8 mouse cellular contexts compared by ENCODE assay signal in genomic region chr1:187448173-187448572, GRCm38 (mm10).
DNase-seq lines count a peak whose midpoint lies in the region; ATAC-seq and TF ChIP-seq lines count a peak whose summit lies in the region.

No protein-coding gene starts in this region.

- H3K9me3 ChIP-seq in hindbrain, embryonic 10.5 days = no peaks in the 10 kb centered on the region
- no peaks in the 10 kb centered on the region for H3K9me3 ChIP-seq in hindbrain, embryonic 12.5 days (replicated peaks)
- no peaks in the 10 kb centered on the region for H3K9me3 ChIP-seq in intestine, postnatal 0 days (ENCODE audit: control insufficient read depth)
- no peaks in the 10 kb centered on the region for H3K9me3 ChIP-seq in midbrain, embryonic 12.5 days
- no peaks in the 10 kb centered on the region for H3K9me3 ChIP-seq in stomach, embryonic 15.5 days

- H3K36me3 ChIP-seq in hindbrain, embryonic 10.5 days = no peaks in the 10 kb centered on the region
- no peaks in the 10 kb centered on the region for H3K36me3 ChIP-seq in hindbrain, embryonic 12.5 days
- no peaks in the 10 kb centered on the region for H3K36me3 ChIP-seq in intestine, postnatal 0 days (ENCODE audit: control insufficient read depth, insufficient read depth)
- no peaks in the 10 kb centered on the region for H3K36me3 ChIP-seq in midbrain, embryonic 12.5 days
- H3K36me3 ChIP-seq in stomach, embryonic 15.5 days = no peaks in the 10 kb centered on the region

- ATAC-seq in hindbrain, embryonic 12.5 days (ENCODE audit: low FRiP score) = no peak
- ATAC-seq in intestine, postnatal 0 days = no peak
- peak; percentile 65; the same call in 1 of the 2 replicates for ATAC-seq in midbrain, embryonic 12.5 days (ENCODE audit: low FRiP score, low read depth)
- no peak for ATAC-seq in stomach, embryonic 15.5 days (ENCODE audit: insufficient read depth, low FRiP score, low read depth)

- WGBS in hindbrain, embryonic 10.5 days = 18% methylated on average over 6 of the region's 6 CpGs
- 18% methylated on average over 6 of the region's 6 CpGs for WGBS in hindbrain, embryonic 12.5 days
- WGBS in intestine, postnatal 0 days = 13% methylated on average over 6 of the region's 6 CpGs
- 14% methylated on average over 6 of the region's 6 CpGs for WGBS in midbrain, embryonic 12.5 days
- 10% methylated on average over 6 of the region's 6 CpGs for WGBS in stomach, embryonic 15.5 days

- 0 out of 2 replicates have a peak, but pooled peaks cover 3% of the 10 kb centered on the region for H3K27me3 ChIP-seq in hindbrain, embryonic 10.5 days (ENCODE audit: insufficient read depth, poor library complexity, severe bottlenecking)
- no peaks in the 10 kb centered on the region for H3K27me3 ChIP-seq in hindbrain, embryonic 12.5 days
- H3K27me3 ChIP-seq in intestine, postnatal 0 days (replicated peaks; ENCODE audit: control insufficient read depth, insufficient read depth, low read length) = no peaks in the 10 kb centered on the region
- H3K27me3 ChIP-seq in midbrain, embryonic 12.5 days = 0 out of 2 replicates have a peak, but pooled peaks cover 7% of the 10 kb centered on the region
- no peaks in the 10 kb centered on the region for H3K27me3 ChIP-seq in stomach, embryonic 15.5 days (replicated peaks)

- intact Hi-C loops in gastrocnemius, adult 2 months (cut with DNase I) = loop anchor here (10.0 kb wide), 1 partner anchor 327 kb away; no protein-coding TSS in a partner anchor
- intact Hi-C loops in left cerebral cortex, postnatal 10 days (cut with DNase I) = no loop called here

- peak; percentile 81 for TF ChIP-seq CTCF in gastrocnemius, adult 2 months (IDR thresholded peaks at IDR 0.05)
- peak; percentile 86 for TF ChIP-seq CTCF in intestine, postnatal 0 days (IDR thresholded peaks at IDR 0.05; ENCODE audit: low read depth)

- H3K4me1 ChIP-seq in hindbrain, embryonic 10.5 days (replicated peaks) = peaks cover 24% of the 10 kb centered on the region
- no peaks in the 10 kb centered on the region for H3K4me1 ChIP-seq in hindbrain, embryonic 12.5 days
- no peaks in the 10 kb centered on the region for H3K4me1 ChIP-seq in intestine, postnatal 0 days (replicated peaks; ENCODE audit: control insufficient read depth, insufficient read depth, low read length)
- 0 out of 2 replicates have a peak, but pooled peaks cover 14% of the 10 kb centered on the region for H3K4me1 ChIP-seq in midbrain, embryonic 12.5 days
- H3K4me1 ChIP-seq in stomach, embryonic 15.5 days = no peaks in the 10 kb centered on the region

- H3K4me2 ChIP-seq in hindbrain, embryonic 12.5 days (replicated peaks) = no peak overlapping the region
- H3K4me2 ChIP-seq in intestine, postnatal 0 days (replicated peaks; ENCODE audit: low read depth) = 0 out of 2 replicates have a peak overlapping the region, but pooled peaks have one; percentile 13
- no peak overlapping the region for H3K4me2 ChIP-seq in midbrain, embryonic 12.5 days (replicated peaks)
- H3K4me2 ChIP-seq in stomach, embryonic 15.5 days = peak overlapping the region; percentile 8; the same call in 1 of the 2 replicates

- H3K4me3 ChIP-seq in hindbrain, embryonic 10.5 days = no peak overlapping the region
- H3K4me3 ChIP-seq in hindbrain, embryonic 12.5 days = no peak overlapping the region
- no peak overlapping the region for H3K4me3 ChIP-seq in gastrocnemius, adult 2 months
- no peak overlapping the region for H3K4me3 ChIP-seq in intestine, postnatal 0 days (ENCODE audit: low read depth, low read length)
- H3K4me3 ChIP-seq in midbrain, embryonic 12.5 days = no peak overlapping the region
- no peak overlapping the region for H3K4me3 ChIP-seq in stomach, embryonic 15.5 days (replicated peaks)

- peak; percentile 69 for DNase-seq in hindbrain, embryonic 10.5 days (ENCODE audit: low spot score)
- peak; percentile 74 to 80 for DNase-seq in cerebellum, postnatal 10 days
- DNase-seq in gastrocnemius, adult 2 months = peak; percentile 56
- DNase-seq in left cerebral cortex, postnatal 10 days (ENCODE audit: extremely low spot score in 1 of 2, low spot score in 2 of 2) = peak; percentile 27 to 61

- H3K27ac ChIP-seq in hindbrain, embryonic 10.5 days = no peak overlapping the region
- H3K27ac ChIP-seq in hindbrain, embryonic 12.5 days = no peak overlapping the region
- no peak overlapping the region for H3K27ac ChIP-seq in gastrocnemius, adult 2 months
- no peak overlapping the region for H3K27ac ChIP-seq in intestine, postnatal 0 days (ENCODE audit: low read depth, low read length)
- H3K27ac ChIP-seq in midbrain, embryonic 12.5 days (replicated peaks) = no peak overlapping the region
- H3K27ac ChIP-seq in stomach, embryonic 15.5 days = no peak overlapping the region

- H3K9ac ChIP-seq in hindbrain, embryonic 12.5 days = no peak overlapping the region
- no peak overlapping the region for H3K9ac ChIP-seq in intestine, postnatal 0 days (ENCODE audit: low read depth, low read length)
- H3K9ac ChIP-seq in midbrain, embryonic 12.5 days (replicated peaks) = no peak overlapping the region
- no peak overlapping the region for H3K9ac ChIP-seq in stomach, embryonic 15.5 days

Comparison
In these comparisons a context has a peak if more than half of its experiments do, and no peak if none do; other contexts are left out.
1. H3K4me2 ChIP-seq: peak in intestine, postnatal 0 days (single experiment) and stomach, embryonic 15.5 days (single experiment); none in hindbrain, embryonic 12.5 days (single experiment) and midbrain, embryonic 12.5 days (single experiment).
2. Peak in every context shown above with its lines, with median percentiles within 50 percentile points of each other: DNase-seq.